Mouse (Mus musculus): ENCODE data around the gene 6030452D12Rik.

The 6030452D12Rik gene

DNA sequence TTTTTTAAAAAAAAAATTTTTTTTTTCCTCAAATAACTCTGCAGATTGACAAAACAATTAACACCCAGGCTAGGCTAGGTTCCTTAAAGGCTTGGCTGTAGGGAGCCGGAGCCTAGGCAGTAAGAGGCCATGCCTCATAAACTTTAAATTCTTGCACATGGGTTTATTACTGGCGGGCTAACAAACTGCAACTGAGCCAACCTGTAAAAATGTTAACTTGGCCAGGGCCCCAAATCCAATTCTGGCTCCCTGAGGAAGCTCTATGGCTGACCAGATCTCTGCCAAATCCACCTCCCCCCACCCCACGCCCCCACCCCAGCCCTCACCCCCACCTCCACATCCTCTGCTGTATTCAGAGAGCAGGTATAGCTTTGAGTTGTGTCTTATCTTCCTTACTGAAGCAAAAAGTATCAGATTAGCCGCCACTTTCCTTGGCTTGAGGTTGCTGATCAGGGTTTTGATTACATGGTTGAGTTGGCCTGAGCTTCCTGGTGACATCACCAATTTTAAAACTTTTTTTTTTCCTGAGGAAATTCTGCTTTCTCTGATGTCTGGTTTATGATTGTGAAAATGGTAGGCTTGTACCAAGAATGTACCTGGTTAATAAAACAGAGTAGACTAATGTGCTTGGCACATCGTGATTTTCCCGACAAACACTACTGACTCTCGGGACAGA is 12.3 kb downstream of the 6030452D12Rik start:
- in situ Hi-C loops (cut with MboI; ENCODE audit: low pct_unique_long_range_greater_than_20kb in 1 of 2, low sequenced_read_pairs in 2 of 2, unreplicated experiment in 1 of 2), result no loop called here

- in situ Hi-C loops (cut with MboI; ENCODE audit: low pct_unique_long_range_greater_than_20kb in 1 of 2, low sequenced_read_pairs in 2 of 2, unreplicated experiment in 1 of 2), result no loop called here
These were observed 15.7 kb downstream of the 6030452D12Rik start for GRCm38 (mm10) chr8:106515946-106516479.

DNA sequence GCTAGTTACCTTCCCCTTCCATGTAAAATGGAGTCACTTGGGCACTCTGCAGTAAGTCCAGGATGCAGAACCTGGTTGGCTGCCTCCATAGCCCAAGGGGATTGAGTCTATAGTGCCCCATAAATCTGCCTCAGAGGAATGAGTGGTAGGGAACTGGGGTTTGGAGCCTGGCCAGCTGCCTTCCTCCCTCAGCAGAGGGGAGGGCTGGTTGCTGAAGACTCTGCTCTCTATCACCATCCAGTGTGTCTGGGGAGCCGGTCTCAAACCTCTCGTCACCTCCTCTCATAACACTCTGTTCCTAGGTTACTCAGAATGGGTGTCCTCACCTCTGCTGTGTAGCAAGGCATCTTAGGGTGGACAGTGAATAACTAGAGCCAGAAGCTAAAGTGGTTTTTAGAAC is 16.3 kb downstream of the 6030452D12Rik start:
- in situ Hi-C loops (cut with MboI; ENCODE audit: low pct_unique_long_range_greater_than_20kb in 1 of 2, low sequenced_read_pairs in 2 of 2, unreplicated experiment in 1 of 2), result no loop called here

DNA sequence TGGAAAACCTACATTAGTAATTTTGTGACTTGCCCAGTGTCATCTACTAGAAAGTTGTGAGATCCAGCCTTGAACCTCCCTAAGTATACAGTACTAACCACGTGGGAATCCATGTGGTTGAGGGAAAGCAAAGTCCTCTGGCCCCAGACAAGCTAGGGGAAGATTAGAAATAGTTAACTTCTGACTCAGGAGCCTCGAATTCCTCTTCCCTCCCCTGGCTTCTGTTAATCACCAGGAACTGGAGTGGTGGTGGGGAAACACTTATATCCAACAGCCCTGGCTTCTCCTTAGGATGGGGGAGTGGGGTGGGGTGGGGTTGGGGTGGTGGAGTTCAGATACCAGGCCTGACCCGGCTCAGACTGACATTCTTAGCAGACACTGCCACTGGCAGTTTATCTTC is 18.4 kb downstream of the 6030452D12Rik start:
- in situ Hi-C loops (cut with MboI; ENCODE audit: low pct_unique_long_range_greater_than_20kb in 1 of 2, low sequenced_read_pairs in 2 of 2, unreplicated experiment in 1 of 2), result no loop called here

DNA sequence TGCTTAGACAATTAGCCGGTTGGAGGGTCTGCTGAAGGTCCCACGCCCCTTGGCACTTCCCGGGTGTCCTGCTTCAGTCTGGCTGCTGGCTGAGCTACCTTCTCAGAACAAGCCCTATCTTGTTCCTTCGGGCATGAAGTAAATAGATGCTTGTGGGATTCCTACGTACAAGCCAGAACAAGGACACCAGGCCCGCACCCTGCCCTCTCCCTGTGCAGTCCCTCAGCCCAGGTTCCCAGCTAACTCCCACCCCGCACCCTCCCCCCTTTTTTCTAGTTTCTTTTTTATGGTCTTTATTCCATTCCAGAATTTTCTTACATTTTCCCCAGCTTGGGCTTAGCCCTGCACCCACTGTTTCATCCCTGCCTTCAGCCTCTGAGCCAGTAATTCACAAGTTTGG is 20.3 kb downstream of the 6030452D12Rik start:
- in situ Hi-C loops (cut with MboI; ENCODE audit: low pct_unique_long_range_greater_than_20kb in 1 of 2, low sequenced_read_pairs in 2 of 2, unreplicated experiment in 1 of 2), result loop anchor here in 1 of 2 experiments (5.0 kb wide), 1 partner anchor 68 kb away; no protein-coding TSS in a partner anchor

- in situ Hi-C loops (cut with MboI; ENCODE audit: low pct_unique_long_range_greater_than_20kb in 1 of 2, low sequenced_read_pairs in 2 of 2, unreplicated experiment in 1 of 2), result loop anchor here in 1 of 2 experiments (5.0 kb wide), 1 partner anchor 70 kb away; no protein-coding TSS in a partner anchor
These were observed 21.5 kb downstream of the 6030452D12Rik start for GRCm38 (mm10) chr8:106521845-106522244.

- in situ Hi-C loops (cut with MboI; ENCODE audit: low pct_unique_long_range_greater_than_20kb in 1 of 2, low sequenced_read_pairs in 2 of 2, unreplicated experiment in 1 of 2), result loop anchor here (5.0 kb wide), 1 partner anchor 94 kb away; no protein-coding TSS in a partner anchor
These were observed 26.4 kb downstream of the 6030452D12Rik start for GRCm38 (mm10) chr8:106526725-106527124.

GRCm38 (mm10) chr8:106527241-106528036 is 27.1 kb downstream of the 6030452D12Rik start:
- in situ Hi-C loops (cut with MboI; ENCODE audit: low pct_unique_long_range_greater_than_20kb in 1 of 2, low sequenced_read_pairs in 2 of 2, unreplicated experiment in 1 of 2), result loop anchor here (5.0 kb wide), 1 partner anchor 95 kb away; no protein-coding TSS in a partner anchor

DNA sequence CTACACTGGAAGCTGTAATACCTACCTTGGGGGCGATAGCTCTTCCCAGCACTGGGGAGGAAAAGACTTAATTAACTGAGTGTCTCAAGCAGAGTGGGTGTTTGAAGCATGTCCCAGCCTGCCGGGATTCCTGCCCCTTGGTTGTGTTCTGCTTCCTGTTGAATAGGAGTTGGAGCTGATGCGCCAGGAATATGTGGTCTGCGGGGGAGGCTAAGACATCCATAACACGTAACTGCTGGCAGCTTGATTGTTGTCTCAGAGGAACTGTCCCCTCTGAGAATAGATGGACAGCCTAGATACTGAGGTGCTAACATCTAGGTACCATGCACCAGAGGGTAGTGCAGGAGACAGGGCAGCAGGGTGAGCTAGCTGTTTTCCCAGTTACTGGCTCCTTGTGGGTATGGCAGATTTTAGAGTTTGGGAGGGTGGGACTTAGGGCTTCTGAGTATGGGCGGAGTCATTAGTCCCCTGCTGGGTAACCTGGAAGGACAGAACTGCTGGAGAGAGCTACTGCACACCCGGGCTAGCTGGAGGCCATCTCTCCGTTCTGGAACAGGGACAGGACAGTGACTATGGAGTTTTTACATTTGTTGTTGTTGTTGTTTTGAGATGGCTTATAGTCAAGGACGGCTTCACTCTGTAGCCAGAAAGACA is 28.4 kb downstream of the 6030452D12Rik start:
- in situ Hi-C loops (cut with MboI; ENCODE audit: low pct_unique_long_range_greater_than_20kb in 1 of 2, low sequenced_read_pairs in 2 of 2, unreplicated experiment in 1 of 2), result loop anchor here (5.0 kb wide), 1 partner anchor 96 kb away; no protein-coding TSS in a partner anchor

DNA sequence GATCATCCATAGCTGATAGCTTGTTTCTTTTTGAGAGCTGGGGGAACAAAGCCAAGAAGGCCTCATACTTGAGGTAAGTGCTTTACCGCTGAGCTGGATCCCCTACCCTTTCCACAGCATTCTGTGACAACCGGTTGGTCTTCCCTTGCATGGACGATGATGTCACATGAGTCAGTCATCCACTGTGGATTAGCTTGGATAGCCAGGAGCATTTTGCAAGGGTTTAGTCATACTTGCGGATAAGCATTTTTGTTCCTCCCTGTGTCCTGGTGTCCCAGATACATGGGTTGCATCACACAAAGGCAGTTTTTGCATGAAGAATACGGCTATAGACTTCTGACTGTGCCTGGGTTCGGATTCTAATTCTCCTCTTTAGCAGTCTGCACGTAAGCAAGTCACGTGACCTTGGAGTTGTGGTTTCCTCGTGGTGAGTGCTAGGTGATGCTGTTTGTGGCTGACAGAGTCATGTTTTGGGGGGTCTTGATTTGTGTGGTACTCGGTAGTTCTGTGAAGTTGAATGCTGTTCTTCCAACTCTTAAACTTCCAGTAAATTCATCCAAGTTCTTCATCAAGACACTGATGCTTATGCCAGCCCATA is 29.7 kb downstream of the 6030452D12Rik start:
- in situ Hi-C loops (cut with MboI; ENCODE audit: low pct_unique_long_range_greater_than_20kb in 1 of 2, low sequenced_read_pairs in 2 of 2, unreplicated experiment in 1 of 2), result loop anchor here (5.0 kb wide), 1 partner anchor 98 kb away; no protein-coding TSS in a partner anchor

DNA sequence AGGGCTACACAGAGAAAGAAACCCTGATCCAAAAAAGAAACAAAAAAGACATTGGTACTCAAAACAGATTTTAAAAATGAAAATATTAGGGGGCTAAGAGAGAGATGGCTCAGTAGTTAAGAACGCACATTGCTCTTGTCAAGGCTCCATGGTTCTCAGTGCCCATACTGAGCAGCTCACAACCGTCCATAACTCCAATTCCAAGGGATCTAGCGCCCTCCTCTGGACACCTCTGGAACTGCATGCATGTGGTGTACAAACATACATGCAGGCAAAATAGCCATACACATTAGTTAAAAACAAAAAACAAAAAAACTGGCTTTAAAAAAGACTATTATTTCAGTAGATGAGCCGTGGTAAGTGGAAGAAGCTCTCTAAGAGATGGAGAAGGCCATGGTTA is 30.2 kb downstream of the 6030452D12Rik start:
- in situ Hi-C loops (cut with MboI; ENCODE audit: low pct_unique_long_range_greater_than_20kb in 1 of 2, low sequenced_read_pairs in 2 of 2, unreplicated experiment in 1 of 2), result no loop called here

DNA sequence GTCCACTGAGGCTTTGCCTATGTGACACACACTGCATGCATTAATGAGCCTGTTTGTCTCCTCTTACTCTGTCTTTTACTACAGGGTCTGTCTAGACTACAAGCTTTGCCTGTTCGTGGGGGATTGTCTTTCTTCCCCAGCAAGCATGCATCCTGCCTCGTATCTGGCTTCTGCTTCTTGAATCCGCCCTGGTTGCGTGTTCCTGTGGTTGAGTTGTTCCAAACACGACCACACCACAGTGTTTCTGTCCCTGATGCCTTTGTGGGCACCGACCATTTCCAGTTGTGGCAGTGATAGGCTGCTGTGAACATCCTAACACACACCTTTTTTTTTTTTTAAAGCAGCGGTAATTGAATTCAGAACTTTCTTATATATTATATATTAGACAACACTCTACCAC is 33.4 kb downstream of the 6030452D12Rik start:
- in situ Hi-C loops (cut with MboI; ENCODE audit: low pct_unique_long_range_greater_than_20kb in 1 of 2, low sequenced_read_pairs in 2 of 2, unreplicated experiment in 1 of 2), result no loop called here

- in situ Hi-C loops (cut with MboI; ENCODE audit: low pct_unique_long_range_greater_than_20kb in 1 of 2, low sequenced_read_pairs in 2 of 2, unreplicated experiment in 1 of 2), result no loop called here
These were observed 34.1 kb downstream of the 6030452D12Rik start for GRCm38 (mm10) chr8:106534449-106534848.

- in situ Hi-C loops (cut with MboI; ENCODE audit: low pct_unique_long_range_greater_than_20kb in 1 of 2, low sequenced_read_pairs in 2 of 2, unreplicated experiment in 1 of 2), result no loop called here
These were observed 35.1 kb downstream of the 6030452D12Rik start for GRCm38 (mm10) chr8:106535448-106535847.

DNA sequence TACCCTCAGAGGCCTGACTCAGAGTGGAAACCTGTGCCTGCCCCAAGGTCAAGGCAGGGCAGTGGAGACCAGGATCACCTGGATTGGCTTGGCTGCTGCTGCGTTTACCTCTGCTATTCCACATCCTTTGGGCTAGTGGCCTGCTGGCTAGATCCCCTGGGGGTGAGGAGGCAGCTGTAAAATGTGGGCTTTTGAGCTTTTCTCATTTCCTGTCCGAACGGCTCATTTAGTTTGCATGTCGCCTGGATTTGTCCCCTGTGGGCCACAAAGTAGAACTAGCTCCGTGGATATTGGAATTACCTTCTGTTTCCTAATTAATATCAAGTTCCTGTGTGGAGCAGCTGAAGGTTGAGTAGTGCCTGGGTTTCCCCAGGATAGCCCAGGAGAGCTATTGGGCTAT is 38.9 kb downstream of the 6030452D12Rik start:
- in situ Hi-C loops (cut with MboI; ENCODE audit: low pct_unique_long_range_greater_than_20kb in 1 of 2, low sequenced_read_pairs in 2 of 2, unreplicated experiment in 1 of 2), result no loop called here

DNA sequence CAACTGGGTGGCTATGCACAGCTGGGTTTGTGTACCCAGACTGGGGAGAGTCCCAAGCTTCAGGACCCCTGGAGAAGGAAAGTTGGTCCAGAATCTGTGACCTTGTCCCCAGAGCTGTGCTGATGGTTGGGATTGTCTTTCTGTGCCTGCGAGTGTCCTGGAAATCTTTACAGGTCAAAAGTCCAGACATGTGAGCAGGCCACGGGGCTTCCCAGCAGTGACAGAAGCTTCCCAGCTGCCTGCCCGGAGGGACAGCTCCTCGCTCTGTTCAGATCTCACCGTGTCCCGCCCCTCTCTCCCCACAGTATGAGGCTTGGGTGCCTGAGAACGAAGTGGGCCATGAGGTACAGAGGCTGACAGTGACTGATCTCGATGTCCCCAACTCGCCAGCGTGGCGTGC is 40.7 kb downstream of the 6030452D12Rik start:
- in situ Hi-C loops (cut with MboI; ENCODE audit: low pct_unique_long_range_greater_than_20kb in 1 of 2, low sequenced_read_pairs in 2 of 2, unreplicated experiment in 1 of 2), result loop anchor here in 1 of 2 experiments (5.0 kb wide), 1 partner anchor 124 kb away; the partner anchor contains the start of gene Zfp90

DNA sequence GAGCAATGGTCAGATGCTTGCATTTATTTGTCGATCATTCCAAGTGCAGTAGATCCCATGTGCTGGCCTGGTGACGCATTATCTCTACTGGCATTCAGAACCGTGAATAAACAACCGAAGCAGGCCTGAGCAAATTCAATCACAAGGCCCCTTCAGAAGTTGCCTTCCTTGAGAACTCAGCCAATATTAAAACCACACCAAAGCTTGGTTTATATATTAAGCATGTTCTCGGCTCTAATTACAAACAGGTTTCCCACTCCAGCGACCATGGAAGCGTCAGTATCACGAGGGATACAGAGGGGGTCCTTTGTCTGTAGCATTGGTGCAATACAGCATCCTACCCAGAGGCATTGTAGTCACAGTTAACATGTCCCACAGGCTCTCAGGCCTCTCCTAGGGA is 42.7 kb downstream of the 6030452D12Rik start:
- in situ Hi-C loops (cut with MboI; ENCODE audit: low pct_unique_long_range_greater_than_20kb in 1 of 2, low sequenced_read_pairs in 2 of 2, unreplicated experiment in 1 of 2), result loop anchor here in 1 of 2 experiments (5.0 kb wide), 1 partner anchor 126 kb away; the partner anchor contains the start of gene Zfp90

DNA sequence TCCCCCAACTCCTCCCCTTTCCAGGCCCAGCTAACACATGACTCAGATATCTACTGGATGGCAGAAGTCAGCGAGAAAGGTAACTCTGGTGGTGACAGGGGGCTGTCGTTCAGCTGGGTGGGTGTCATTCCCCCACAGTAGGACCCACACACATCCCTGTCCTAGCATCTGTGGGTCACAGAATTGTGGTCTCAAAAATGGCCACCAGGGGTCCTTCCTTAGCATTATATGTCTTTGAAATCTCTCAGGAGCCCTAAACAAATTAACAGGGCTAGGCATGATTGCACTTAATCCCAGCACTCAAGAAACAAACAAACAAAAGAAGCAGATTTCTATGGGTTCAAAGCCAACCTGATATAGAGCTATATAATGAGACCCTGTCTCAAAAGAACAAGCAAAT is 44.8 kb downstream of the 6030452D12Rik start:
- in situ Hi-C loops (cut with MboI; ENCODE audit: low pct_unique_long_range_greater_than_20kb in 1 of 2, low sequenced_read_pairs in 2 of 2, unreplicated experiment in 1 of 2), result no loop called here
